Mouse (Mus musculus): Measurements from ENCODE around the gene Pex11b.
A peak's percentile ranks its signal among the peaks of the same experiment; 100 is the strongest.
"Not testable (repeated sequence)": the region's sequence is repeated elsewhere in the genome, so short reads cannot be mapped to it uniquely, and the experiment has no call there.

Gene Pex11b

GRCm38 (mm10) chr3:96629729-96630600 lies 5.2 kb upstream of the Pex11b start, which contains the start of gene Rbm8a:
Rbm8a (plus strand) TSS chr3:96629933.
- DNase-seq = peak; percentile 95

GRCm38 (mm10) chr3:96632058-96632457 lies 3.1 kb upstream of the Pex11b start:
- DNase-seq = no peak

- no peak for DNase-seq
Measured at GRCm38 (mm10) chr3:96634015-96634414, 1.2 kb upstream of the Pex11b start.

GRCm38 (mm10) chr3:96635906-96636305 lies 730 bp downstream of the Pex11b start:
- no peak for DNase-seq

GRCm38 (mm10) chr3:96636448-96636847 lies 1.3 kb downstream of the Pex11b start:
- DNase-seq = peak; percentile 25

- DNase-seq = peak; percentile 32
Measured at GRCm38 (mm10) chr3:96639219-96639618, 4.0 kb downstream of the Pex11b start.

DNA sequence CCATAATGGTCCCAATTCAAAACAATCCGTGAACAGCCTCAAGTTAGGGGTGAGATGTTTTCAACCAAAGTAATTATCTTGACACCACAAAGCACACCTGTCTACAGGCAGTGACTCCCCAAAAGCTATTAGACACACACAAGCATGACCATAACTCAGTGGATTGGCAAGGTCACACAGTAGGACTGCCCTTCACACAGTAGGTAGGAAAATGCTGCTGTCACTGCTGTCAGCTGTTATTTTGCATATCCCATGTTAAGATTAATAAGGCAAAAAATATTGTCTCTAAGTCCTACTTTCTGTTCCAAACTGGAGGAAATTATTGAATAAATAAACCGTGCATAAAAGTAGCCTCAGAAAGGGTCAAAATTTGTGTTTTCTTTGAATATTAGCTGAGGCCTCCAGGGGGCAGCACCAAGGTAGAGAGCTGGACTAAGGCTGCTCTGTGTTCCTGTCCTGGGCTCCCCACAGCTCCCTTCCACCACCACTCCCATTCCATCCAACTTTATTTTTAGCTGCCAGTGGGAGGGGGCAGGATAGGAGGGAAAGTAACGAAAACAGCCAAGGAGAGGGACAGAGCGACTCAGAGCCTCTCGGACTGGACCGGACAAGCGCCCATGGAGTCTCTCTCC lies 10.0 kb downstream of the Pex11b start, which contains the start of gene Itga10:
Gene Itga10 (plus strand): TSS at position 567 of the 632 bp plus-strand sequence.
- DNase-seq = peak; percentile 32

GRCm38 (mm10) chr3:96647365-96647764 lies 12.2 kb downstream of the Pex11b start:
- no peak for DNase-seq

DNA sequence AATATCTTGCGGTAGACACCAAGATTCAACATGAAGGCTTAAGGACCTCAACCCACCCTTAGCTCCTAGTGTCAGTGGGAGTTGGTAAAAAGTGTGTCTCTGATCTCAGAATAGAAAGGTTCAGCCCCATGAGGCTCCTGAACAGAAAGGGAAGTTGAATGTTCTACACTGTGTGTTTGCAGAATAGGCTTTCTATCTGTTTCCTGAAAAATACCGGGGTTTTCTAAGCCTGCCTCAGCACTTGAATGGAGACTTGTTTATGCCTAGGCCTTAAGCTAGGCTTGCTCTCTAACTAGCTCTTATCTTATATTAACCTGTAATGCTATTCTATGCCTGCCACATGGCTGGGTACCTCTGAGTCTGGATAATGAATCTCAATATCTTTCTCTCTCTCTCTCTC lies 25.7 kb downstream of the Pex11b start:
- no peak for DNase-seq

DNA sequence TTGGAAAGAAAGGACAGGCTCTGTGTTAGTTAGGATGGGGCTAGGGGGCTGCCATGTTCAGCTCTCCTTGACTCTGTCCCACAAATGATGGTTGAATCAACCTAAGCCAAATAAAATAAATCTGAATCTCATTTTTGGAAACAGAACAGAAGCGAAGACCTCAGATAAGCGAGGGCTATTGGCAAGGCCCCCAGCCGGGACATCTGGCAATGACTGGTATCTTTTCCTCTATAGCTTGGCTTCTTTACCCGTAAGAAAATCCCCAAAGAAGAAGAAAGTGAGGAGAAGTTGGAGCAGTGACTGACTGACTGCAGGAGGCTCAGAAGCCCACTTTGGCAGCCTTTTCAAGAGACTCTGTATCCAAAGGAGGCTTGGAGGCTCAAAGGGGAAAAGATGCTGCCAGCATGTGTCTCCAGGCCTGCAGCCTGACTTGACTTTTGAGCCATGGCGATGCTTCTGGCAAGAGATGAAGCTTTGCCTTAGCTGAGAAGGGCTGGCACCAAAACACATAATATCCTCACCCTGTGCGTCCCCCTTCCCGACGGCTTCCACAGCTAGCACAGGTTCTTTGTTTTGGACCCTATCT lies 27.6 kb downstream of the Pex11b start:
- peak; percentile 36 for DNase-seq

GRCm38 (mm10) chr3:96663432-96664239 lies 28.5 kb downstream of the Pex11b start:
- peak; percentile 86 for DNase-seq

DNA sequence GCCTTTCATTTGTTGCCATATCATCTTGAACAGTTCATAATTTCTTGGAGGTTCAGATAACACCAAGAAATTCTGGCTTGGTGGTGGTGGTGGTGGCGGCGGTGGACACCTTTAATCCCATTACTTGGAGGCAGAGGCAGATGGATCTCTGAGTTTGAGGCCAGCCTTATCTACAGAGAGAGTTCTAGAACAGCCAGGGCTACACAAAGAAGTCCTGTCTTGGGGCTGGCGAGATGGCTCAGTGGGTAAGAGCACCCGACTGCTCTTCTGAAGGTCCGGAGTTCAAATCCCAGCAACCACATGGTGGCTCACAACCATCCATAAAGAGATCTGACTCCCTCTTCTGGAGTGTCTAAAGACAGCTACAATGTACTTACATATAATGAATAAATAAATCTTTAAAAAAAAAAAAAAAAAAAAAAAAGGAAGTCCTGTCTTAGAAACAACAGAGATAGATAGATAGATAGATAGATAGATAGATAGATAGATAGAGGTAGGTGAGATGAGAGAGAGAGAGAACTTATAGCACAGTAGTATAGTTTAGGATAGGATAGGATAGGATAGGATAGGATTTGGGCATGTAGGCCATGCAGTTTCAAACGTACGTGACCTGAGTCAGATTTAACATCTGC lies 30.7 kb downstream of the Pex11b start:
- DNase-seq = not testable (repeated sequence)

- DNase-seq = no peak
Measured at GRCm38 (mm10) chr3:96666916-96667315, 31.7 kb downstream of the Pex11b start.

DNA sequence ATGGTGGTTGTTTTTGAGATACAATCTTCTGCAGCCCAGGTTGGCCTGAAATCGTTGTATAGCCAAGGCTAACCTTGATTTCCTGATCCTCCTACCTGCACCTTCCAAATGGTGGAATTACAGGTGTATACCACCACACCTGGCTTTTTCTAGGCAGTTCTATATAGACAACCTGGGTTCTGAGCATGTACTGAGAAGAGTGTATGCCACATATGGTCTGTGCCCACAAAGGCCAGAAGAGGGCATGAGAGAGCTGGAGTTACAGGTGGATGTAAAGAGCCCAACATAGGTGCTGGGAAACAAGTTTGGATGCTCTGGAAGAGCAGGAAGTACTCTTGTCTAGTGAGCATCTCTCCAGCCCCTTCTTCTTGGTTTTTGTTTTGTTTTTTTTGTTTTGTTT lies 32.1 kb downstream of the Pex11b start:
- DNase-seq = no peak

- no peak for DNase-seq
Measured at GRCm38 (mm10) chr3:96668424-96669067, 33.4 kb downstream of the Pex11b start.

DNA sequence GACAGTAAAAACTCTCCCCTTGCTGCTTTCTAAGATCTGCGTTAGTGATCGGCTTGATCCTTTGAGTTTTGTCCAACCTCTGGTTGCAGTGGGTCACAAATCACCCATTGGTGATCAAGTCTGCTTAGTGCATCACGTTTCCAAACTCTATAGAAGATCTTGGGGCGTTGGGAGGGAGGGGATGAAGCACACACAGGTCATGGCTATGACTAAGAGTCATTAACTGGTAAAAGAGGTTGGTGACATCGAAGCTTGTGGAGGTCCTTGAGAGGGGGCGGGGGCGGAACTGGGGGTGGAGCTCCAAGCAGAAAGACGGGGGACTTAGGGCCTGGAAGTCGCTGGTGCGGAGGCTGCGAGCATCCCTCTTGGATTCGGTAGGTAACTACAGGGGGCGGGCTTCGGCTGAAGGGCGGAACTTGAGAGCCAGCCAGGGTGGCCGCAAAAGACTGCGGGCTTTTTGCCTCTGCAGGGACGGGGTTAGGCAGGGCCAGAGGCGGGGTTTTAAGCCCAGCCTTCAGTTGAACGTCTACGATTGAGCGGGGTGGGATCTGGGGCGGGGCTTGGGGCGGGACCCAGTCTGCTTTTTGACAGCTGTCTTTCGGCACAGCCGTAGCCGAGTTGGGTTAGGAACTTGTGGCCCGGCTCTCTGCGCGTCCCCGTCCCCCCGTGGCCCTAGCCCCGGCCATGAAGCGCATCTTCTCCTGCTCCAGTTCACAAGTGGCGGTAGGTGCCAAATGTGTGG lies 34.7 kb downstream of the Pex11b start, which contains the start of gene Ankrd35:
Gene Ankrd35 (plus strand): TSS at position 405 of the 742 bp plus-strand sequence.
- peak; percentile 87 for DNase-seq

- DNase-seq = no peak
Measured at GRCm38 (mm10) chr3:96671519-96671918, 36.3 kb downstream of the Pex11b start.

GRCm38 (mm10) chr3:96673514-96673913 lies 38.3 kb downstream of the Pex11b start:
- no peak for DNase-seq

DNA sequence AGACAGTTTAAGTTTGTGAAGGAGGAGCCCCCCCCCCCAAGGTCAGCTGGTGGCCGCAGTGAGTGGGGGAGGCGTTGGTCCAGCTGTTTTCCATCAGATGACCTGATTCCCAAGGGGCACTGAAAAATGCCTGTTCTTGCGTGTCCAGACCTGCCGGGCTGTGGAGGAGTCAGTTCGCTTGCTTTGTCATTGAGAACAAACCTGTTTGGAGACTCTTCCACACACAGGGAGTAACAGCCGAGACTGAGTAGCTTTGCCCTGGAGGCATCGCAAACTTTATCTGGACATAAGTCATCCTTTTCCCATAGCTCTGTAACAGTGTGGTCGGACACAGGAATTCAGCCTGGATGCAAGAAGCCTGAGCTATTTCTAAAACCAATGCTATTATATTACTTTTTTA lies 39.3 kb downstream of the Pex11b start:
- DNase-seq = no peak

DNA sequence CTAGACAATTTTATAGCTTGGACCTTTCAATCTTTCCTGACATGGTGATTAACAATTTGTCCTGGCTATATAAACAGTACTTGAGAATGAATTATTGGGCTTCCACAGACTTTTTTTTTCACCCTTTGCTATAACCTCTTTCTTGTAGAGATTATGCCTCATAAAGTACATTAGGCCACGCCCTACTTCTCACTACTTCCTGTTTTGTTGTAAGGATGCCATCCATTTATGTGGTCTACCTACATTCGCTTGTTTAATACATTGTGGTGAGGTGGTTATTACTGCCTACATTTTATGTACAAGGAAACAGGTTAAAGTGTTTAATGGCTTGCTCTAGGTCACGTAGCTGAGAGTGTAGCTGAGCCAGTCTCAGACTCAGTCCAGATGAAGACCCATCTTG lies 40.0 kb downstream of the Pex11b start:
- DNase-seq = no peak

DNA sequence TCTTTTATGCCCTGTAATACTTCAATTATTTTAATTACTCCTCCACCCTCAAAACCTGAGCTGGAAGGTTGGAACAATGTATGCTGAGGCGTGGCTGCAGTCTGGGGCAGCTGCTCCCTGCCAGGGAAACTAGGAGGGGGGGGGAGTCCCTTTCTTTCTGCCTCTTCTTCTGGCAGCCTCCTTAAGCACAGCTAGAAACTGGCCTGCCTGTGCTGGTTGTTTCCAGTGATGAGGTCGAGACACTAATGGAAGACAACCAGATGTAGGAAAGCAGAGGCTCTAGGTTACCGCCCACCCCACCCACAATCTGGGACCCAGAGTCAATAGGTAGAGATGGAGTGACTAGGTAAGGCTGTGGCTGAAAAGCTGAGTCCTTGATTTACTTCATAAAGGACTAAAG lies 40.5 kb downstream of the Pex11b start:
- DNase-seq = no peak

Data from cerebellum, adult 11-12 months (tissue).